Mouse (Mus musculus): ENCODE data around the gene Mgst3.

The Mgst3 gene

DNA sequence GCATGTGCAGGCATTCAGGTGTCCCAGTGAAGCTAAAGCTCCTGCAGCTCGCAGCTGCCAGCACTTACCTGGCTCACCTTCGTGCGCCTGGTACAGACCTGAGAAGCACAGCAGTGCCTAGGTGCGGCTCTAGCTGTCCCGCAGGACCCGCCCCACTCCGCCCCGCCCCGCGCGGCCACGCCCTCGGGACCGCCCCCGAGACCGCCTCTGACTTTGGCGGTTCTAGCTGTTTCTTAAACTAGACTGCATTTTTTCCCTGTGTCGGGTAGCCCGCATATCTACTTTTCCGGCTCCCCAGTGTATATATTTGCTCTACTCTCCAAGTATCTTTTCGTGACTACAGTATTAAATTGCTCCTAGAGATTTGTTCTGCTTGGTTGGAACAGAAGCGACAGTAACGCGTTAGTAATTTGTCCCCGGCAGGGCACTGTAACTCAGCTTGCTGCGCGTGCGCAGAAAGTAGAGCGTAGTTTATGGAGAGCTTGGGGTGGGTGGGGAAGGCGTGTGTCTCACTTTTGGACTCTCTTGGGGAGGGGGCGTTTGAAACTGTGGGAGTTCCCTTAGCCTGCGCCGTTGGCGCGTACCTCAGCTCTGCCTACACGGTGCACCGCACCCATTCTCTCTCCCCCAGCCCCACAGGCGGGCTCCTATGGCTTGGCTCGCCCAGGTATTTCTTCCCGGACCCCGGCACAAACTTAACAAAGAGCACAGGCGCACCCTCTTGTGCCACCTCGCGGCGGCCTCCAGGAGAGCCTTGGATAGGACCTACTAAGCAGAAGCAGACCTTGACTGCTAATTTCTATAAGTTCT is at the start of gene Mgst3:
TSS of gene Mgst3 (minus strand) at position 159 of the 810 bp plus-strand sequence.
- peak; percentile 97 for DNase-seq (ENCODE audit: low read depth, low spot score)

DNA sequence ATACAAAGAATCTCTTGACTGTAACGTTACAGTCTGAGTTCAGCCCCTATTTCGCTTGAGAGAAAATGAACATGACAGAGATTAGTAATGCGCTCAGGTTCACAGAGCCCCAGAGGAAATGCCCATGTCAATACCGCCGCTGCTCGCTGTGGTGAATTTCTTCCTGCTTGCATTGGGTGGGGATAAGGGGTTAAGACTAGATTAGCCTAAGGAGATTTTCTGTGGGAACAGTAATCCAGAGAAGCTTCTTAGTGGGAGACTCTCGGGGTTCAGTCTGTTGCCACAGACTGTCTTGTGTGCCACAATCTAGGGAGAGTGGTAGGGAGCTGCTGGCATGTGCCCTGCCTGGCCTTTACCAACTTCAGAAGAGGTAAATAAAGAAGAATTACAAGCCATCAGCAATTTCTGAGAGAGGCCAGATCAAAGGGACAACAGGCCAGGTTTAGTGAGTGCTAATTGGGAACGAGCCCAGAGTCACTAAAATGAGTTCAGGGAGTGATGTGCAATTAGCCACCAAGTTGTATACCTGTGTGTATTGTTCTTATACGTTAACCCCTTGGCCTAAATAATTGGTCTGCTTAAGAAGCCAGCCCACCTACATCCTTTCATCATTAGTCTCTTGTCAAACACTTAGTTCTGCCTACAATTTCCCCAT is 44.7 kb upstream of the Mgst3 start:
- DNase-seq (ENCODE audit: low read depth, low spot score), result no peak

DNA sequence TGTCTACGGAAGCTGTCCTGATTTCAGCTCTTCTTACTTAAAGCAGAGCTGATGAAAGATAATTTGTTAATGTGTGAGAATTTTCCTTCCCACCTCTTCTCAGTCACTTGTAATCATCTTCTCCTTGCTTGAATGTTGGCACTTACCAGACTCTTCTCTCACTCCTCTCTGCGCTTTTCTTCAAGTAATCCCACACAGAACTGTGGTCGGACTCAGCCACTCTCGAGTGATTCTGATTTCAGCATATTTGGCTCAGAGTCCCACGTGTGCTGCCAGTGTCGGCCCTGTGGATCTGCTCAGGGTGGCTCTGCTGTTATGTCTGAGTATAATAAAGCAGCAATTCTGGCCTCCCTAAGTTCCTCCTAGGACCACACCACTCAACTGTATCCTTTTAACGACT is 43.5 kb upstream of the Mgst3 start:
- DNase-seq (ENCODE audit: low read depth, low spot score), result no peak

DNA sequence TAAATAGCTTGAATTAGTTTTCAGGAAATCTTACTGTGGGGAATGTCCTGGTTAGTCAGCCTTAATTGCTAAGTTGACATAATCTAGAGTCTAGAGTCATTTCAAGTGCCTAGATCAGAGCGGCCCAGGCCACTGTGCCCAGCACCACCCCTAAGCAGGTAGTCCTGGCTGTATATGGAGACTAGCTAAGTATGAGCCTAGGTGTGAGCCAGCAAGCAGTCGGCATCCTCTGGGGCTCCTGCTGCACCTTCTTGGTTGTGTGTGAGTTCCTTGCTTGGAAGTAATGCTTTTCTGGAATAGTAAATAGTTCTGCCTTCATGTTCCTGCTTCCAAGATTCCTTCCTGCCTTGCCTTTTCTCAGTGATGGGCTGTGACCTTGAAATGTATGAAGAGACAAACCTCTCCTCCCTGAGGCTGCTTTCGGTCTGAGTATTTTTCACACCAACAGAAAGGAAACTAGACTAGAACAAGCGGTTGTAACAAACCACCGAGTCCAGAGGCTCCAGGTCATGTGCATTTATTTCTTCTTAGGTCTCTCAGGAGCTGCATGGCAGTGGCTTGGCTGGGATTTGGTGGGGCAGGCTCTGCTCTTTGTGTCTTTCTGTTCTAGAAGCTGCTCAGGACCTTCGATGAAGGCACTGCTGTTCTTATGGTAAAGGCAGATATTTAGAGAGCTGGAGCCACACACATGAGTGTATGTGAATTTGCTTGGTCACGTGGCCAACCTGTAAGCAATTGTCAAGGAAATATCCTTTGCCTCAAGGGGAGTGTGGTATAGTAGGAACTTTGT is 42.7 kb upstream of the Mgst3 start:
- DNase-seq (ENCODE audit: low read depth, low spot score), result no peak

DNA sequence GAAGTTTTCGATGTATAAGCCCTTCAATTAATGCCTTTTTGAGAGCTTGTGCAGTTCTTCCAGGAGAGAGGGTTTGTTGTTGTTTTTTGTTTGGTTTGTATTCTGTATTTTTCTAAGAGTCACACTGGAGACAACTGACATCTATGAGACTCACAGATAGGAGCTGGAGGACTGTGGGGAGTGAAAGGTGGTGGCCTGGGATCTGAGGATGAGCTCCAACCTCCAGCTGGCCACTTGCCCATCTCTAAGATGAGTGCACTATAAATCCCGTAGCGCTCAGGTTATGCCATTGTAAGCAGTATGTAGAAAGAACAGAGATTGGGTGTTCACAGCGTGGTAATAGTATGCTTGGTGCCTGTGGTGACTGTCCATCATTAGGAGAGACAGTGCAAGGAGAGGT is 41.3 kb upstream of the Mgst3 start:
- no peak for DNase-seq (ENCODE audit: low read depth, low spot score)

DNA sequence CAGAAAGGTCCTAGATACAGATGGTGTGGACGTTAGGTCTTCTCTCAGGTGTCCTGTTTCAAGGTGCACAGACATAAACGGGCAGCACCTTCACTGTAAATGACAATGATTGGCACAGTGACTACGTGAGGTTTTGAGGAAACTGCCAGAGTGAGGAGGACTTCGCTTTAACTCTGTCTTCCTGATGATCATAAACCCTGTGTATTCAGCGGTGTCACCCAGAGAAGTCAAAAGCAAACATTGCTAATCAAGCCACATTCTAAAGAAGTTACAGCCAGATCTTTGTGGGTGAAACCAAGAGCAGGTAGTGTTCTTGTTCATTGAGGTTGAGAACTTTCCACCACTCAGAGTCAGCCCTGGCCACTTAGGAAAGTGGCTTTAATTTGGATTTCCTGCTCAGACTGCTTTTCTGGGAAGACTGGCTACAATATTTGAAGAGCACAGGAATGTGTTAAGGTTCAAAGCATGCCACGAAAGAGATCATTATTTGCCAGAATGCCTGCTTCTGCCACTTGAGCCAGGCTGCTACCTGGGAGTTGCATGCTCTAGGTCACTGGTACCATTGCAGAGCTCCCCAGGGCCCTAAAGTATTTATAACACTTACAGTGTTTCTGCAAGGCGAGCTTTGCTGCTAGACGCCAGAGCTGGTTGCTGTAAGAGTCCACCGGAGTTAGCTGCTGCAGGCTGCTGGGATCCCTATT is 37.5 kb upstream of the Mgst3 start:
- DNase-seq (ENCODE audit: low read depth, low spot score), result no peak

DNA sequence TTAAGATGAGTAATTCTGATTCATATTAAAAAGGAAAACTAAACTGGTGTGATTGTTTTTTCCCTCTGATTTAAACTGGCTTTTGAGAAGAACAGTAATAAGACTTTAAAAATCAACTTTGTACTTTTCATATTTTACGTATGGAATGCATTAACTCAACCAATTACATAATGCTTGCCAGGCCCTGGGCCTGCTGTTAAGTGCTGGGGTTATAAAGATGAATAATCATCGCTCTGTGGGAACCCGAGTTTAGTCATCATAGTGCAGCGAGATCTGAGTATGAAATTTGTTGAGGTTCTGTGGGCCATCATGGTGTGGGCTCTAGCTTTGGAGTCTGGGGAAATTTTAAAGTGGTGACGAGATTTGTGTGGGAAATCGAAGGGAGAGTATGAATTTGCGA is 33.0 kb upstream of the Mgst3 start:
- no peak for DNase-seq (ENCODE audit: low read depth, low spot score)

DNA sequence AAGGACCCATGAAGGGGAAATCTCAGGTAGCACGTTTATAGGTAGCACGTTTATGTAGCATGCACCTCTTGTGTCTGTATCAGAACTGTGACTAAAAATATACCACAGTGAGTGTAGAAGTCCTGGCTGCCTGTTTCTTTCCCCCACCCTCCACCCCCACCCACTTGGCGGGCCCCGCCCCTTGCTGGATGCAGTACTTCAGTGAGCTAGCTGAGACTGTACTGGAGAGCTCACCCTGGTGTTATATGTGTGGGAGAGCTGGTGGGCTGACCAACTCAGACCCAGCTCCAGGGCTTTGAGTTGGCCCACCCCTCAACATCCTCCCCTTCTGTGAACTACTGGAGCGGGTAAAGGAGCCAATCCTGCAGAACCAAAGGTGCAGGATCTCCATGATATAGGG is 31.9 kb upstream of the Mgst3 start:
- no peak for DNase-seq (ENCODE audit: low read depth, low spot score)

DNA sequence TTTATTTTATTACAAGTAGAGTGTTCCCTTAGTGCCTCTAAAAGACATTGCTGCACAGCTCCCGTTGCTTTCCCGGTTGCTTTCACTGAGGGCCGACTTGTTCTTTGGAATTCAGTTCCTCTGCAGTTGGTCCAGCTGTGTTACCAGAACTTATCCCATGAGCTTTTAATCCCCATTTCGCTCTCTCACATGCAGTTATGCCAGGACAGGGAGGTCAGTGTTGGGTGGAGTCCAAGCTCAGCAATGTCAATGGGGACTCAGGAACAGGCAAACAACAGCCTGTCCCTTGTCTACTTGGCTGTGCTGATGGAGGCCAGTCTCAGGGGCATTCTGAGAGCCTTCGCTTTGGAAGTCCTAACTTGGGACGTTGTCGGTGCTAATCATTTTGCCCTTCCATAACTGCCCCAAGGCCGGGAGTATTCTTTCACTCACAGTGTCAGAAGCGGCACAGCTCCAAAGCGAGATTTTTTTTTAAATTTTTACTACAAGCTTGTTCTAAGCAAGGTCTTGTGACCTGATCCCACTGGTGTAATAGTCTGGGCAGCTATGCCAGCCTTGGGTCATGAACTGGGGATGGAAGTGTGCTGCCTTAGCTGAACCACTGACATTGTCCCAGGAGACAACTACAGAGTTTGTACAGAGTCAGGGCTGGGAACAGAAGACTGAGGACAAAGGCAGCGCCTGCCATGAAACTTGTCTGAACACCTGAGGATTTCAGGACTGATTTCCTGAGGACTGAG is 29.0 kb upstream of the Mgst3 start:
- no peak for DNase-seq (ENCODE audit: low read depth, low spot score)

DNA sequence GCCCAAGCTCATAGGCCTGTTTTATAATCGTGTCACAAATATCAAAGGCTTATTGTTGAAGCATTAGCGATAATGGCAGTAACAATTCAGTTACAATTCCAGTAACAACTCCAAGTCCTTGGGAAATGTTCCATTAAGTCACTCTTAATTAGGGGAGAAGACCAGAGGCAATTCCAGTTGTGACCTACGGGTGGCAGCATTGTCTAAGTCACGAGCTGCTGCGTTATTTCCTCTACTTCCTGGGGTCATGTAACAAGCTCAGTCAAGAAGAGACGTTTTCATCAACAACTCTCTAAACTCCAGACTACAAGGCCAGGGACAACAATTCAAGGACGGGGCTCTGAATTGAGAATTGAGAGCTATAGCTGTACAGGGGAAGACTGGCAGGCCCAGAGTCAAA is 21.2 kb upstream of the Mgst3 start:
- DNase-seq (ENCODE audit: low read depth, low spot score), result peak; percentile 84

DNA sequence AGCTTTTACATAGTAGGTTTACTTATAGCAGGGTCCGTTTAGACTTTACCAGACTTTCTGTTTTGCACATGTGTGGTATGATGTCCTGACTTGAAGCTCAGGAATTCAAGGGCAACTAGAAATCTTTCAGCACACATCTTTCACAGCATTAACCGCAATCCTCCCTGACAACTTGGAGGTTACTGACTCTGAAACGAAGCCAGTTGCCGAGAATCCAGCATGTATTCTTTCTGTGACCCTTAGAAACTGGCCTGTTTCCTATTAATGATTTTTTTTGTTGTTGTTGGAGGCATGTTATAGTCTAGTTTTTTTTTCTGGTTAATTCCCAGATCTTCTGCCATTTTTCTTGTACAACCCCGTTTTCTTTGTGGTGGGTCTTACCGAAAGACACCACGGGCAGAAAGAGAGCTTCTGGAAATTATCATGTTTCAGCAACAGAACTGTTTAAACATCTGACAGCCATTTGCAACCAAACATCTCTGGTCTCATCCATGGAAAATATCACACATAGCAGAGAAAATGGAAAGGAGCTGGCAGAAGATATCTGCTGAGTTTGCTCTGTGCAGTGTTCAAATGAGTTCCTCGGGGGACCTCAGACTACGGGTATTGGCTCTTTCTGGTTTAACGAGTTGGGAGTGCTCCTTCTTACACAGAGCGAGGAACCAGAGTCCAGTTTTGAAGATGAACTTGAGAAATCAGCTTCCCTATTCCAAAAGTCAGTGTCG is 18.5 kb upstream of the Mgst3 start:
- DNase-seq (ENCODE audit: low read depth, low spot score), result no peak

DNA sequence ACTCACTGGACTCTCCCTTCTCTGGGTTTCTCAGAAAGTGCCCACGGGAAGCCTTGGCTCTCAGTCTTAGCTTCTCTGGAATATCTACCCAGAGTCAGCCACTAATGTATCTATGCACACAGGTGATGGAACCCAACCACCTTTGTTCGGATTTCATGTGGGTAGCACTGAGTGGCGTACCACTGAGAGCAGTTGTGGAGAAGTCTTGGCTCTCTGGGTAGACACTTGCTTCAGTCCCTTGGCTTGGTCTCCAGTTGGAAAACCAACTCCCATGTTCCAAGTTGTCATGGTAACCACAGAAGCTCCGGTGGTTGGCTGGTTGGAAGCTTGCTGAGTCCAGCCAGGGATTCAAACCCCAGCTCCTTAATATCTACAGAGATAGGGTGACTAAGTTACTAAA is 16.0 kb upstream of the Mgst3 start:
- no peak for DNase-seq (ENCODE audit: low read depth, low spot score)

DNA sequence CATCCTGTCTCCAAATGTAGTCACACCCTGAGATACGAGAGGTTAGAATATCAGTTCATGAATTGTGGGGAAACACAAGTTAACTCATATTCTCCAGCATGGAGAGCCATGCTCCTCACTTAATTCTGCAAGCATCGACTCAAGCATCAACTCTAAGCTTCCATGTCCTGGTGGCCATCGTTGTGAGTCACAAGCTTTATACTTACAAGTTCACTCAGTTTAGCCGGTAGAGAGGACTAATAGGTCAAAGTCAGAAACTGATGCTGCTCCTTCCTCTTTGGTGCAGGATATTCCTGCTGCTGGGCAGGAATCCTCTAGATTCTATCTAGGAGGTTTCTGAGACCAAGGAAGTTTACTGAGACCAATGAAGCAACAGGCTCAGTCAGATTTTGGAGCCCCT is 11.6 kb upstream of the Mgst3 start:
- no peak for DNase-seq (ENCODE audit: low read depth, low spot score)

DNA sequence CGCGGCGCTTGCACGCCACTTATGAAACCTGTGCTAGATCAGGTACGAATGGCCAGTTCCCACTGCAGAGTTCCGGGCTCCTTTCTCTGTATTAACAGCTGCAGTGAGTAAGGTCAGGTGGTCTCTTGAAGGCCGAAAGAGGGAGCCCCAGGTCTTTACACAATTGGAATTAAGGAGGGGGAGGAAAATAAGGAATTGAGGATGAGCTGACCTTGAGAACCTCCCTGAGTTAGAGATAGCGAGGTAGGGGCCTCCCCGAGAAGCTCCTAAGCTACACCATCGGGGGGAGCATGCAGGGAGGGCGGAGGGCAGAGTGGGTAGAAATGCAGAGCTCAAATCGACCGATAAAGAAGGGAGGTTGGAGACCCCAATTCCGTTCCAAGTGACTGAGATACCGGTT is 360 bp downstream of the Mgst3 start:
- no peak for DNase-seq (ENCODE audit: low read depth, low spot score)

DNA sequence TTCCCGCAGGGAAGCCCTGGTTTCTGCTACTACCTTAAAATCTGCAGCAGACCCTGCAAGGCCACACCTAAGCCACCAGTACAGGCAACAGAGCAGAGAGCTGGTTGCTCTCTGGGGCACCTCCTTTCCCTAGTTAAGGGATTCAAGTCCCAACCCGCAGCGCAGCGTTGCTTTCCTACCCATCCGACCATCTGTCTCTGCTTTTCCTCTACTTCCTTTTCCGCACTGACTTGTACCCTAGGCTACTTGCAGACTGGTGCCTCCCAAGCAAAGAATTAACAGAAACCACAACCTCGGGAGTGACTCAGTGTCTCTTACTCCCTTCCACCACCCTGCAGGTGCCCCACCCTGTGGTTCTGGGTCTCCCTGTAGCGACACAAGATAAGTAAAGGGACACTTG is 954 bp downstream of the Mgst3 start:
- no peak for DNase-seq (ENCODE audit: low read depth, low spot score)

DNA sequence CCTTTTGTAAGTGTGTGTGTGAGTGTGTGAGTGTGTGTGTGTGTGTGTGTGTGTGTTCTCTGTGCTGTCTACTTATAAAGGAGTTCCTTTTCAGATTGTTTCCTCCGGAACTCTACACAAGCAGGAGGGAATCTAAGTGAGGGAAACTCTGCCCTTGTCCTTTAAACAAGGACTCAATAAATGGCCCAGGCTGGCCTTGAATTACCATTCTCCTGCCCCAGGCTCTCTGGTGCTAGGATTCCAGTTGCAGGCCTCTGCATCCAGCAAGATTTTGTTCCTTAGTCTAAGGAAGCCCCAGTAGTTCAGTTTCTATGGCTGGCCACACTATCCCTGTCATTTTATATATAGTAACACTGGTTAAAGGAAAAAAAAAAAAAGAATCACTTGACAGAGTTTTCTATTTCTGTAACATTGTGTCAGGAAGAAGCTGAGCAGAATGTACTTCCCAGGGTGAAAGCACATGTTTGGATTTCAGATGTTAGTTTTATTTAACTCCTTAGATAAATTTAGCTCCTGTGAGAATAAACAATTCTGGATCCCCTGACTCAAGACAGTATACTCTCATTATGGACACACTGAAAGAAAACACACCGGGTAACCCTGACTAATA is 1.5 kb downstream of the Mgst3 start:
- DNase-seq (ENCODE audit: low read depth, low spot score), result no peak

DNA sequence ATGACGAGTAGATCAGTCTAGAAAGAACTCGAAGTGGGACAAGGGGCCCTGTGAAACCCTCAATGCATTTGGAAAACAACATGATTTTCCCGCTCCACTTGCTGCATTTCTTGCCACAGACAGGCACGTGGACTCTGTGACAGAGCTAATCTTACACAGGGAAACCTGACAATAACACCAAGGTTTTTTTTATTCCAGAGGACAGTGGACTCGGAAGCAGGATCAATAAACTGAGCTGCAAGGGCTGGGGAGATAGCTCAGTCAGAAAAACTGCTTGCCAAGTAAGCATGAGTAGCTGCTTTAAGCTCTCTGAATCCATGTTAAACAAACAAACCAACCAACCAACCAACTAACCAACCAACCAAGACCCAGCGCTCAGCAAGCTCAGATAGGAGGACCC is 2.4 kb downstream of the Mgst3 start:
- DNase-seq (ENCODE audit: low read depth, low spot score), result no peak

DNA sequence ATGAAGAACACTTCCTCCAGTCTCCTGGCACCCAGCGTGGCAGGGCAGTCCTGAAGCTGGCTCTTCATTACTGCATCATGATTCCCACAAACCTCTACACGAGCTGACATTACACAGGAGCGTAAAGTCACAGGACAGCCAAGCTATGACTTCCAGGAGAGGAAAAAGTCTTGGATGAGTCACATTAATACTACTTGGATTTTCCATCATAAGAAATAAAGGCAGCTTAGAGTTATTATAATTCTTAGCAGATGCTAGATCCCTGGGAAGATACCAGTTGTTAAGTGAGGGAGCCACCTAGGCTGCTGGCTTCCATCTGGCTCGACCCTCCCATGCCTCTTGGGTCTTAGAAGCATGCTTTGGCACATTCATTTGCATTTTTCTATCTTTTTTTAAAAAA is 3.3 kb downstream of the Mgst3 start:
- no peak for DNase-seq (ENCODE audit: low read depth, low spot score)

DNA sequence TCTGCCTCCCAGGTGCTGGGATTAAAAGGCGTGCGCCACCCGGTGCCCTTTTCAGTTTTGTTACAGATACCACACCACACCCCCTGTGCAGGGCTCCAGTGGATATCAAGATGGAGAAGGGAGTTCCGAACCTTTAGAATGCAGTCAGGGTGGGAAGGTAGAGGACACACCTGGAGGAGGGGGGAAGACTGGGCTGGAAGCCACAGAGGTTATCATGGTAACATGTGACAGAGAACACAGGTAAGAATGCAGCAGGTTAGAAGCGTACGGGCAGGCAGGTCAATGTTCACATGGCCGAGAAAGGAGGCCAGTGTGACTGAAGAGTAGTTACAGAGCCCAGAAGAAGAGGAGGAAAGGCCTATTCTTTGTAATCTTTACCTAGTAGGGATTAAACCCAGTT is 4.1 kb downstream of the Mgst3 start:
- DNase-seq (ENCODE audit: low read depth, low spot score), result no peak

DNA sequence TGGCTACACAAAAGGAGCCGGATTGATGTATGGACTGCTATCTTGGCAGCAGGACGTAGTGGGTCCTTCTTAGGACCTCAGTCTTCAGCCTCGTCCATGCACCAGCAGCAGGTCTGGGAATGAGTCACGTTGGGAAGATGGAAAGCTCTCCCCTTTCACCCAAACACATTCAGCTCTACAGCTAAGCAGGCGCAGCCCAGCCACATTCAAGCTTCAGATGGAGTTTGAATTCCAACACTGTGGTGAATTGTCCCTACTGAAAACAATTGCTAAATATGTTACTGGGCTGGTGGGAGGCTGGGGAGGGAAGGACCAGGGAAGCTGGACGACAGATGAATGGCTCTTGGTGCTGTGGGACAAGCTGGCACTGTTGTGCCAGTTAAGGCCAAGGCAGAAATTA is 5.1 kb downstream of the Mgst3 start:
- no peak for DNase-seq (ENCODE audit: low read depth, low spot score)

All from ZHBTc4 (cell line).